Mouse (Mus musculus) heart, embryonic 16.5 days (tissue): Measurements from ENCODE around the gene Gapdh. TPM values are rescaled to one million over a fixed set of nuclear protein-coding genes. Genes with fewer than 3 reads are reported as not detected.

Experiments
- ATAC-seq: fragments of 200-750 bp; cut with Nextera tagmentation; replicated peaks from 2 replicates; pipeline ENCODE4 v1.8.0; 2017; ENCODE audit warnings: moderate number of reproducible peaks; ENCODE audit not compliant: insufficient read depth, low FRiP score; ENCODE audit errors: extremely low read depth
- H3K27ac ChIP-seq: fragments of 300-500 bp; sonication (generic); 2 replicates; pipeline ENCODE4 v1.5.1; 2014; ENCODE audit warnings: mild to moderate bottlenecking, low read length, control low read depth, moderate library complexity
- H3K27me3 ChIP-seq: fragments of 300-500 bp; sonication (generic); 2 replicates; pipeline ENCODE4 v1.6.1; 2014; ENCODE audit warnings: low read length, mixed read lengths; ENCODE audit not compliant: control insufficient read depth, insufficient read depth
- H3K36me3 ChIP-seq: fragments of 300-500 bp; sonication (generic); 2 replicates; pipeline ENCODE4 v1.6.1; 2014; ENCODE audit not compliant: control insufficient read depth, insufficient read depth
- H3K4me1 ChIP-seq: fragments of 300-500 bp; sonication (generic); 2 replicates; pipeline ENCODE4 v1.6.1; 2014; ENCODE audit warnings: low read length, mixed read lengths; ENCODE audit not compliant: control insufficient read depth, insufficient read depth
- H3K4me2 ChIP-seq: fragments of 300-500 bp; sonication (generic); 2 replicates; pipeline ENCODE4 v1.6.1; 2014; ENCODE audit warnings: low read depth, mild to moderate bottlenecking, control low read depth, low read length
- H3K4me3 ChIP-seq: fragments of 300-500 bp; sonication (generic); 2 replicates; pipeline ENCODE4 v1.5.1; 2014; ENCODE audit warnings: mild to moderate bottlenecking, control low read depth, low read length
- H3K9ac ChIP-seq: fragments of 300-500 bp; sonication (generic); 2 replicates; pipeline ENCODE4 v1.6.1; 2014; ENCODE audit warnings: low read length, control low read depth
- H3K9me3 ChIP-seq: fragments of 300-500 bp; sonication (generic); replicated peaks from 2 replicates; pipeline ENCODE4 v1.6.1; 2016; ENCODE audit warnings: low read length; ENCODE audit not compliant: control insufficient read depth
- WGBS: fragments of 180-500 bp; shearing (Covaris S2); extraction: QIAGEN DNeasy Blood & Tissue Kit; methylation state at CpG from one replicate; pipeline ENCODE4 v1.1.7; 2014; 5-methylcytosine and 5-hydroxymethylcytosine counted together
- polyA plus RNA-seq: library from polyadenylated mRNA; unstranded; fragments of >200 nt; fragmentation: Nextera tagmentation; extraction: Ambion mirVana; gene quantifications from 2 replicates; pipeline ENCODE4 v1.2.1, GENCODE M21; 2015

Gene Gapdh
- polyA plus RNA-seq, 1 experiment from 2014 or later: 3,677 TPM

DNA sequence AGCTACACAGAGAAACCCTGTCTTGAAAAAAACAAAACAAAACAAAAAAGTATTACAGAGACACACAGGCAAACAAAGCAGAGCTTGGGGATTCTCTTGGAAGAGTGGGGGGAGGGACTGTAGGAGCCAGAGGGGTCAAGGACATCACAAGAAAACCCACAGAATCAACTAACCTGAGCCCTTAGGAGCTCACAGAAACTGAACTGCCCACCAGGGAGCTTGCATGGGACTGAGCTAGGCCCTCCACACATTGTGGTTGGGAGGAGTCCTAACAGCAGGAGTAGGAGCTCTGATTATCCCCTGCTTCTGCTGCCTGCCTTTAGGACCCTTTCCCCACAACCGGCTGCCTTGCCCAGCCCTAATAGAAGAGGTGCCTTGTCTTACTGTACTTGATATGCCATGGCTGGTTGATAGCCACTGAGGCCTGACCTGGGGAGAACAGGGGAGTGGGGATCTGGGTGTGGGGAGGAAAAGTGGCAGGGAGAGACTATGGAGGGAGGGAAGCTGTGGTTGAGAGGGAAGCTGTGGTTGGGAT, 29.3 kb upstream of the Gapdh start:
- H3K27me3 ChIP-seq: no peaks in the 10 kb centered on the region

GRCm38 (mm10) chr6:125193390-125193789, 27.1 kb upstream of the Gapdh start:
- H3K27ac ChIP-seq: no peak overlapping the region
- H3K9me3 ChIP-seq: no peaks in the 10 kb centered on the region
- H3K36me3 ChIP-seq: peaks cover 25% of the 10 kb centered on the region
- peak overlapping the region; percentile 89 for H3K4me2 ChIP-seq
- H3K4me3 ChIP-seq: peak overlapping the region; percentile 92; the same call in 1 of the 2 replicates
- 51% methylated on average over 7 of the region's 7 CpGs for WGBS
- peaks cover 9% of the 10 kb centered on the region for H3K4me1 ChIP-seq
- ATAC-seq: no peak
- no peaks in the 10 kb centered on the region for H3K27me3 ChIP-seq
- no peak overlapping the region for H3K9ac ChIP-seq

More for the DNA sequence above, 29.3 kb upstream of the Gapdh start:
- no peak overlapping the region for H3K4me3 ChIP-seq
- no peak for ATAC-seq
- H3K36me3 ChIP-seq: peaks cover 13% of the 10 kb centered on the region; the same call in 1 of the 2 replicates
- no peak overlapping the region for H3K4me2 ChIP-seq
- H3K27ac ChIP-seq: no peak overlapping the region
- 32% methylated on average over 1 of the region's 1 CpGs for WGBS
- no peak overlapping the region for H3K9ac ChIP-seq
- peaks cover 4% of the 10 kb centered on the region for H3K4me1 ChIP-seq
- no peaks in the 10 kb centered on the region for H3K9me3 ChIP-seq

GRCm38 (mm10) chr6:125192841-125193240, 26.6 kb upstream of the Gapdh start:
- Histone ChIP-seq H3K36me3 (peaks cover 29% of the 10 kb centered on the region), H3K9me3 (no peaks in the 10 kb centered on the region), H3K27me3 (no peaks in the 10 kb centered on the region), H3K4me2 (peak overlapping the region; percentile 89), H3K27ac (peak overlapping the region; percentile 100), H3K9ac (peak overlapping the region; percentile 93), H3K4me1 (peaks cover 9% of the 10 kb centered on the region), H3K4me3 (peak overlapping the region; percentile 92)
- WGBS: 23% methylated on average over 5 of the region's 5 CpGs
- ATAC-seq: no peak

DNA sequence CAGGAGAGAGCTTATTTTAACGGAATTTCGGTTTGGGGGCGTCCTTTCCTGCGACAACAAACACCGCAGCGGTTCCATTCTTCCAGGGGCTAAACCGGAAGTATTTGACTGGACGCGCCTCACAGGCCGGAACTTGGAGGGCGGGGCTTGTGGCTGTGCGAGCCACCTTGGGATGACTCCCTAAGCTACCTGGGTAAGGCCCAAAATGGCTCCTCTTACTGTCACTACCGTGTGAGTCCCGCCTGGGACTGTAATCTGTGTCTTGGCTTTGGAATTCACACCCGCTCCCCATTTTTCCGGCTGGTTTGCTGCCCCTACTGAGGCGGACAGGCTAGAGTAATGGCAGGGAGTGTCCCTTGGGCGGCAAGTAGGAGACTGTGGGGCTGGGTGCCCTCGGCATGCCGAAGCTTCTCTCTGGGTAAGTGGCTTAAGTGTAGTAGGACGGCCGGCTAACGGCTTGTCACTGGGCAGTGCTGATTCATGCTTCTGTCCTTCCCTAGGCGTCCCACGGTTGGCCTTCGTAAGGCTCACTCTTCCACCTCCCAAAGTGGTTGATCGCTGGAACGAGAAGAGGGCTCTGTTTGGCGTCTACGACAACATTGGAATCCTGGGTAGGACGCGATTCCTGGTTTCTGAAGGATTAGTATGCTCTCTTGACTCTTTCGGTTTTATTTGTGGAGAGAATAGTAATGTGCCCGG, 25.9 kb upstream of the Gapdh start:
- no peaks in the 10 kb centered on the region for H3K9me3 ChIP-seq
- ATAC-seq: peak; percentile 91
- H3K4me3 ChIP-seq: peak overlapping the region; percentile 92
- WGBS: under 1% methylated on average over 34 of the region's 34 CpGs
- peak overlapping the region; percentile 100 for H3K27ac ChIP-seq
- H3K4me1 ChIP-seq: peaks cover 9% of the 10 kb centered on the region
- H3K4me2 ChIP-seq: peak overlapping the region; percentile 89
- peak overlapping the region; percentile 93 for H3K9ac ChIP-seq
- no peaks in the 10 kb centered on the region for H3K27me3 ChIP-seq
- peaks cover 36% of the 10 kb centered on the region for H3K36me3 ChIP-seq

GRCm38 (mm10) chr6:125191332-125192015, 25.2 kb upstream of the Gapdh start, which contains the start of the genes Ncapd2 and Mrpl51:
Gene Ncapd2, minus strand, starts transcription at chr6:125191701.
Gene Mrpl51, plus strand, starts transcription at chr6:125191801.
- no peaks in the 10 kb centered on the region for H3K9me3 ChIP-seq
- ATAC-seq: peak; percentile 95
- peak within 1 kb of the TSS; percentile 89 for H3K4me2 ChIP-seq
- peak within 1 kb of the TSS; percentile 93 for H3K9ac ChIP-seq
- H3K27me3 ChIP-seq: no peaks in the 10 kb centered on the region
- H3K4me1 ChIP-seq: peaks cover 9% of the 10 kb centered on the region
- peak within 1 kb of the TSS; percentile 100 for H3K27ac ChIP-seq
- H3K4me3 ChIP-seq: peak within 1 kb of the TSS; percentile 92
- peaks cover 42% of the 10 kb centered on the region for H3K36me3 ChIP-seq
- WGBS: under 1% methylated on average over 54 of the region's 54 CpGs

DNA sequence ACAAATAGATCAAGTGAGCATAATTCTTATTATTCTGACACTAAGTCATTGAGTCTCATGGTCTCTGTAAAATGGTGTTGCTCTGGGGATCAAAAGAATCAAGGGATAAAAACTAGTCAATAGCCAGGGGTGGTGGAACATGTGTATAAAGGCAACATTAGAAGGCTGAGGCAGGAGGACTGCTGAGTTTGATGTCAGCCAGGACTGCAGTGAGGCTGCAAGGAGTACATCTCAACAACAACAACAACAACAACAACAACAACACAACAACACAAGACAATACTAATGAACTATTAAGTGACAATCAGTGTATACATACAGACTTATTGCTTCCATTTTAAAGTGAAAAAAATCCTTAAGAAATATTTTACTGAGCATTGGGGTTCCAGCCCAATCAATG, 24.5 kb upstream of the Gapdh start:
- Histone ChIP-seq H3K4me3 (peak overlapping the region; percentile 92), H3K4me1 (peaks cover 9% of the 10 kb centered on the region), H3K9ac (peak overlapping the region; percentile 85), H3K36me3 (peaks cover 48% of the 10 kb centered on the region), H3K27me3 (no peaks in the 10 kb centered on the region), H3K9me3 (no peaks in the 10 kb centered on the region), H3K27ac (peak overlapping the region; percentile 100), H3K4me2 (peak overlapping the region; percentile 70)
- ATAC-seq: no peak

DNA sequence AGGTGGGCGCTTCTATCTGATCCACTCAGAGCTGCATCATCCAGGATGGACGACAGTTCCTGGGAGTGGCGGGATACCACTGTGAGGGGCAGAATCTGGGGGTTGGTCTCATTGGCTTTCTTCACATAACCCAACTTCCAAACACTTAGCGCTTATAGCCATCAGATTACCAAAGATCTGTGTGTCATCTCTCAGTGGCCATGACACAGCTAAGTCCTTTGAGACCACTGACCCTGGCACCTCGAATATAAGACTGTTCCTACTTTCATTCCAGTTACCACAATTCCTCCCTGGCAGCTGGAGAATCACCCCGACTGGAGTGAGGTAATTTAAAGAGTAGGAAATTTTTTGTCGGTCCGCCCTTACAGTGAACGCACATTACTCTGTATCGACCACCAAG, 19.9 kb upstream of the Gapdh start:
- Histone ChIP-seq H3K4me3 (no peak overlapping the region), H3K9me3 (no peaks in the 10 kb centered on the region), H3K9ac (no peak overlapping the region), H3K27me3 (no peaks in the 10 kb centered on the region), H3K4me1 (peaks cover 6% of the 10 kb centered on the region; the same call in 1 of the 2 replicates), H3K4me2 (no peak overlapping the region), H3K27ac (no peak overlapping the region), H3K36me3 (peaks cover 73% of the 10 kb centered on the region)
- WGBS: 90% methylated on average over 10 of the region's 10 CpGs
- no peak for ATAC-seq

GRCm38 (mm10) chr6:125182133-125182532, 15.9 kb upstream of the Gapdh start:
- no peak overlapping the region for H3K9ac ChIP-seq
- H3K27ac ChIP-seq: no peak overlapping the region
- WGBS: 81% methylated on average over 5 of the region's 5 CpGs
- no peak overlapping the region for H3K4me3 ChIP-seq
- H3K4me2 ChIP-seq: no peak overlapping the region
- H3K4me1 ChIP-seq: no peaks in the 10 kb centered on the region
- no peak for ATAC-seq
- H3K36me3 ChIP-seq: peaks cover 86% of the 10 kb centered on the region
- no peaks in the 10 kb centered on the region for H3K9me3 ChIP-seq
- H3K27me3 ChIP-seq: no peaks in the 10 kb centered on the region

DNA sequence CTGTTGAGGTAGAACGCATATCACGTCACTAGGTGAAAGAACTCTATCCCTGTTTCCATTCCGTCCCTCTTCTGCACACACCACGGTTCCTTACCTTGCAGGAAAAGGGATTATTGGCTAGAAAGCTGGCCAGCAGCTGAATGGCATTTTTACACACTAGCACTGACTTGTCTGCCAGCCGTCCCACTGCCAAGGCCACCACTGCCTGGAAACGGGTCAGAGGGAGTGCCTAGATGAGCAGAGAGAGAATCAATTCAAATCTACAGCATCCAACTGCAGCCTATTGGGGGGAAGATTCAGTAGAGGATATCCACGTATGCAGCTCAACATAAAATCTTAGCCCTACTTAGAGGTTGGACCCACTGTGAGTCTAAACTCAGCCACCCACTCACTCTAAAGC, 13.3 kb upstream of the Gapdh start:
- H3K4me3 ChIP-seq: no peak overlapping the region
- no peak for ATAC-seq
- H3K9ac ChIP-seq: no peak overlapping the region
- no peaks in the 10 kb centered on the region for H3K27me3 ChIP-seq
- WGBS: 90% methylated on average over 7 of the region's 7 CpGs
- H3K4me1 ChIP-seq: no peaks in the 10 kb centered on the region
- no peak overlapping the region for H3K27ac ChIP-seq
- H3K9me3 ChIP-seq: no peaks in the 10 kb centered on the region
- no peak overlapping the region for H3K4me2 ChIP-seq
- peaks cover 91% of the 10 kb centered on the region for H3K36me3 ChIP-seq
